Mouse (Mus musculus) kidney, adult 8-10 months (tissue): ENCODE results near the gene Lnpep.
"Not testable (repeated sequence)": the region's sequence is repeated elsewhere in the genome, so short reads cannot be mapped to it uniquely, and the experiment has no call there.

ENCODE experiments used
- DNase-seq, 2 experiments: peaks; one replicate each; pipeline ENCODE4 v3.0.0; 2022

The Lnpep gene

DNA sequence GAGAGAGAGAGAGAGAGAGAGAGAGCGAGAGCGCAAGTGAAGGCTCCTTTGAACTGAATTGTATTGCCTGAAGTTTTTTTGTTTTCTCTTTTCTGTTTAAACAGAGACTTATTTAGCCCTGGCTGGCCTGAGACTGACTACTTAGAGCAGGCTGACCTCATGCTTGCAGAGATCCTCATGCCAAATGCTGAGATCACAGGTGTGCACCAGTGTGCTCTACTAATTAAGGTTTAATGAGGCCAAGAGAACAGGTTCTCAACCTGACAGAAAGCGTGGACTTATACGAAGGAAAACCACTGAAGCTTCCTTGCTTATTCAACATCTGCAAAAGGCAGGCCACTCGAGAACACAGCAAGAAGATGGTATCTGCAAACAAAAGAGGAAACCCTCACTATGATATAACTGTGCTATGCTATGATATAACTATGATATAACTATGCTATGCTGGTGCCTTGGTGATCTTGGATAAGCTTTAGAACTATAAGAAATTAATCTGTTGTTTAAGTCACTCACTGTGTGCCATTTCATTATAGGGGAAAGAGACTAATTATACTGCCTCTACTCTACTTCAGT is 16.3 kb downstream of the Lnpep start:
- DNase-seq = no peak

DNA sequence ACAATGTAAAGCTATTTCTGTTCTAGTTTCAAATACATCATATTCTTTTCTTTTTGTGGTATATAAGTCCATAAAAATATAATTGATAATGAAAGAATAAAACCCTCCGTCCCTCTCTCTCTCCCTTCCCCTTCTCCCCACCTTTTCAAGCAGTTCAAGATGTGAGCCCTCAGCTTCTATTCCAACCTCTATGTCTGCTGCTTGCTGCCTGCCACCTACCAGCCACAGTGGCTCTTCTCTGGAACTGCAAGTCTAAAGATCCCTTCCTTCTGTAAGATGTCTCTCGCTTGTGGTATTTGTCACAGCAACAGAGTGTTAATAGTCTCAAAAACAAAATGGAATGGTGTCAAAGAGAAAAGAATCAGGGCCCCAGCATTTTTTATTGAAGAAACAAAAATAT is 20.3 kb downstream of the Lnpep start:
- DNase-seq = no peak

DNA sequence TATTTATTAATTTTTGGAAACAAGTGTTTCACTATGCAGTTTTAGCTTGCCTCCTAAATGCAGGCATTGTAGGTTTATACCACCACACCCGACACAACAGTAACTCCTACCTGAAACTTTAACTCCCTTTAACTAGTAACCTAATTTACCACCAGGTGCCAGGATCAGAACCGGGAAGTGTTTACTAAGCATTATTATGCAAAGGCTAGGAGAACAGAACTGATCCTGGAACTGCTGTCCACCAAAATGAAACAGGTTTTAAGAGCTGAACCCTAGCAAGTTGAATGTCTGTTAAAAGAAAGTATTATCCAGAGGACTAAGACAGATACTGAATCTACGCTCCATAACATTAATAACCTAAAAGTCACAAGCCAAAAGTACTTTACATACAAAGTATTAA is 21.2 kb downstream of the Lnpep start:
- DNase-seq = peak in 1 of 2 experiments; percentile 33

DNA sequence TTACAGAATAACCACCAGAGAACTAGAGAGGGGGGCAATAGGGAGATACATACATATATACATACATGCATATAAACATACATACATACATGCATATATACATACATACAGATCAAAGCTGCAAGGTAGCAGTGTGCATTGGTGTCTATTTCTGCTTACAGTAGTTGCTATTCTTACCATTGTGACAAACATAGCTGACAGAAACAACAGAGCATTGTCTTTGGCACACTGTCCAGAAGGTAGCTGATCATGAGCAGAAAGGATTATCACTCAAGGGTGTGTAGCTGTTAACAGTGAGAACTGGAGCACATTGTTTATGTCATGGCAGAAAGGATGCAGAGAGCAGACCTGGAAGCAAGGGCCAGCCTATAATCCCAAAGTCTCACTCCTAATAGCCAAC is 22.1 kb downstream of the Lnpep start:
- DNase-seq = no peak

DNA sequence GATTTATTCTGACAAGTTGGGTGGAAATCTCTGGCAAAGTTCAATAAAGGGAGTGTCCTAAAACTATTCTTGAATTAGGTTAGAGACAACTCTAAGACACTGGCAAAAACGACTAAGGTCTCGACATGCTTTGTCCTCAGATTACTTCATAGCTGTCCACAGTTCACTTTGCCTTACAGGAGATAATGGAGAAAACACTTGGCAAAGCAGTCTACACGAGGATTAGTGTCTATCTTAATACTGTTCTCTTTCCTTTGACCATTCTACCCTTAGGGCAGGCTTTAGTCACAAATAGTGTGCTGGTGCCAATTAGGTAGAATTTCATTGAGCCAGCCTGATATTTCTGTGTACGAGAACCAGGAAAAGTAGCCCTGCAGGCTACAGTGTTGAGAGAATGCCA is 22.5 kb downstream of the Lnpep start:
- no peak for DNase-seq

DNA sequence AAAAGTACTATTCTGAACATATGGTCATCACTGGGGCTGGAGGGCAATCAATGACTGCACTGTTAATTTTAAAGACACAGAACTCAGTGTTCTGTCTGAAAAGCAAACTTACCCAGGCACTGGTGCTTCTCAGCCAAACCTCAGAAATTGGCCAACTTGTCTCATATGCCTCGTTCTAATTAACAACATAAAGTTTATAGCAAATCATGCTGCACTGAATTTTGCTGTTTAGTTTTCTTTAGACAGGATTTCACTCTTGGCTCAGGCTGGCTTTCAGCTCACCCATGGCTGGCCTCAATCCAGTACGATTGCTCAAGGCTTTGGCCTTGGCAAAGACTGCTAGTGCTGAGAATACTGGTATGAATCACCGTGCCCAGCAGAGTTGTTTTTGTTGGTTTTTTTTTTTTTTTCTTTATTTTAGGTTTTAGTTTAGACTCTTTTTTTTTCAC is 24.0 kb downstream of the Lnpep start:
- DNase-seq = peak; percentile 75 to 79

DNA sequence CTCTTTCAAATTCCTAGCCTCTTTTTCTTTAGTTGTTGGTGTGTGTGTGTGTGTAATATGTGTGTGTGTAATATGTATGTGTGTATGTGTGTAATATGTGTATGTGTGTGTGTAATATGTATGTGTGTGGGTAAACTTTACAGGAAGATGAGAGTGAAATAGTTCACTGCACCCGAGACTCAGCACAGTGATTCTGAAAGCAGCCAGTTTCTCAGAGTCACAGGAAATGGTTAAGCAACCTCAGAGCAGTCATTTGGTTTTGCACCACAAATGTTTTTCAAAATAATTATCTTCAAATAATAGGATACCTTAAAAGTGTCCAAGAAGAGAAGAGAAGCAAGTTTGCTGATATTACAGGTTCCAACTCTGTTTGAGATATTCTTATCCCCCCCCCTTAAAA is 24.8 kb downstream of the Lnpep start:
- no peak for DNase-seq

DNA sequence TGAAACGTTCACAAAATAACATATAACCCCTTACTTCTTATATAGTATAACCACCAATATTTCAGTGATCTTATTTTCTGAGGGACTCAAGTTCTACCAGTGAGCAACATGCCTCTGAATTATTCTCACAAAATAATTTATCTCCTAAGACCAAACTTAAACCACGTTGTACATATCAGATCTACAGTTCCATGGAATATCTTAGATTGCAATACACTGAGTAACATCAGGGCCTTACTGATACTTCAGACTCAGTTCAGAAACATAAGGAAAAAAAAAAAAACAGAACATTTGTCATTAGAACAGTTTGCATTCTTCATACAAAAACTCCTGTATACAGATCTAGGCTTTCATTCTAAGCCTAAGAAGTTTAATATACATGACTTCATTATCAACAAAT is 26.5 kb downstream of the Lnpep start:
- no peak for DNase-seq

DNA sequence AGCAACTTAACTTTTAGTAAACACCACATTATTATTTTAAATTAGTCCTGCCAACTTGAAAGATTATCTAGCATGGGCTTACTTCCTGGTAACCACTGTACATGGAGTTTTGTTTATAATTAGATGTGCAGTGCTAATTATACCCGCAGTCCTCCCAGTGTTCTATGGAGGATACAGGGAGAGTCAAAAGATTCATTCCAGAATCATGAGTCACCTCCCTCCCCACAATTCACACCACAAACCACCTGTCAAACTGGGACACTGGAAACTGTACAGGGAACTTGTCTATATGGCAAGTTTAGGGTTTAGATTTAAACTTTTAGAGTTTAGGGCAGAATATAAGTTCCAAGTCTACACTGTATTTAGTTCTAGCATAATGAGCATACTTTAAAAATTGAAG is 31.9 kb downstream of the Lnpep start:
- no peak for DNase-seq

DNA sequence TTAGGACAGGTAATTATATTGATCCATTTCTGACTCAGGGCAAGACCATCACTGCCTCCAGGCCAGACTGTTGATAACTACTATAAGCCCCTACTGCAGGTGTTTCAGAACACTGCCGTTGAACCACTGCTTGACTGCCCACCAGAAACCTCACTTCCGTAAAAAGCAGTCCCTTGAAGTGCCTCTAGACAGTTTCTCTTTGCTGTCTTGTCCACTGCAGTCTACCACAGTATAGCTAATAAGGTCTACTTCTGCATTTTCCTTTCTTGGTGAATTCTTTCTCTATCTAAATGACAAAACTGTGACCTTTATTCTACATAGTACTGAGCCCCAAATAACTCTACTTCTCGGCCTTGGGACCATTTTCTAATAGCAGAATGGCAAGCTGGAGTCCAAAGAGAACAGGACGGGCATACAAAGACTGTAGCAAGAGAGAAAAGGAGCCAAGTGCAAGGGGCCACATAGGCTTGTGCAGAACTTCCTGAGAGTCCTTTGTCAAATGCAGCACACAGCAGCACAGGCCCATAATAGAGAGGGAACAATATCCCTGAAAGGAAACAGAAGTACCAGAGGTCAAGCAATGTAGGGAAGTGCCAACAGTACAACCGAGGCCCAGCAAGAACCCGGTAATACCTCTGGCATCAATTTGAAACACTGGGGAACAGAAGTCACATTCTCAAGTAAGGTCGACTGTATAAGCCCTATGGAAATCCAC is 37.4 kb downstream of the Lnpep start:
- DNase-seq = no peak

DNA sequence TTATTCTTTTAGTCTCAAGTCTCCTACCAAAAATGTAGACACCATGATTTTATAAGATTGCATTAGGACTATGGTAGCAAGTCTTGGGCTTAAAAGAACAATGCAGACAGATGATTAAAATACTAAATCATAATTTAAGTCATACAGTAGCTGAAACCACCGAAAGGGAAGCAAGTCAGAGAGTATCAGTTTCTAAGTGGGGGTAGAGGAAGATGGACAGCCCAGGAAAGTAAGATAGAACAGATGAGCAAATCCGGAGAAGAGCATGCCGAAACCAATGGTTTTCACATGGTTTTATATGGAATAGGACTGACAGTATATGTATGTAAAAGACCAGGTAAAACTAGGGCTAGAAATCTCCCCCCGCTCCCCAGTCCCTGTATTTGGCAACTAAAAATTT is 39.7 kb downstream of the Lnpep start:
- DNase-seq = no peak

DNA sequence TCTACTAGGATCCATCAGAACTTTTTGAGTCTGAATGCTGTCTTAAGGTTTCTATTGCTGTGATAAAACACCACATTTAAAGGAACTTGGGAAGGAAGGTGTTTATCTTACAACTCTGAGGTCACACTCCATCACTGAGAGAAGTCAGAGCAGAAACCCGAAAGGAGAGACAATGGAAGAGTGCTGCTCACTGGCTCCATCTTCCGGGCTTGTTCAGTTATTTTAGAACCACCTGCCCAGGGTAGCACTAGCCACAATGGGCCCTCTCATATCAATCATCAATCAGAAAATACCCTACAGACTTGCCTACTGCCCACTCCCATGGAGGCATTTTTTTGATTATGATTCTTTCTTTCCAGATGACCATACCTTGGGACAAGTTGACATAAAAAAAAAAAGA is 41.0 kb downstream of the Lnpep start:
- DNase-seq = no peak

DNA sequence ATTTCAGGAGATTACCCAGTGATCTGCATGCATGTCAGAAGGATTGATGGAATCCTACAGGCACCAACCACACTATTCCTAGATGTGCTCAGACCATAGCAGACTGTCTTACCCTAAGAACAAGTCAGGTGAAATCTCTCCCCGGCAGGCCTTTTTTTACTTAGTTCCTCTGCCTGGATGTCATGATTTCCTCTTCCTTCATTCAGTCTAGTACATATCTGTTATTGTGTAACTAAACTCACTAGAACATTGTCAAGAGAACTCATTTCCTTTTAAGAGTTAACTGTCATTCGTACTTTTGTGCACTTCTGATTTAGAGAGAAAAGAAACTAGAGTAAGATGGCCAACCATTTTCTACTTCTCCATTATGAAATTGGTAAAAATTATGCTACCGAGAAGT is 43.6 kb downstream of the Lnpep start:
- DNase-seq = no peak

DNA sequence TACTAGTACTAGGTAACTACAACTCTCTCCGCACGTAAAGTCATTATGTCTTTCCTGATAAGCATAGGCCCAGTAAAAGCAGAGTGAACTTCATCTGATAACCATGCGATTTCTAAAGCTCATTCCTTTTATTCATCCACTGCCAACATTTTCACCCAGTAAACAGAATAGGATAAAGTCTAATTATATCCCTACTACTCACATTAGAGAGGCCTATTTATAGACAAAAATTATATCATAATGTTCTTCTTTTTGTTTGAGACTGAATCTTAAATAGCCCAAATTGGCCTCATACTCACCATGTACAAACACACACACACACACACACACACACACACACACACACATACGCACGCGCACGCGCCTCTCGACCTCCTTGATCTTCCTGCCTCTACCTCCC is 48.5 kb downstream of the Lnpep start:
- DNase-seq = no peak

DNA sequence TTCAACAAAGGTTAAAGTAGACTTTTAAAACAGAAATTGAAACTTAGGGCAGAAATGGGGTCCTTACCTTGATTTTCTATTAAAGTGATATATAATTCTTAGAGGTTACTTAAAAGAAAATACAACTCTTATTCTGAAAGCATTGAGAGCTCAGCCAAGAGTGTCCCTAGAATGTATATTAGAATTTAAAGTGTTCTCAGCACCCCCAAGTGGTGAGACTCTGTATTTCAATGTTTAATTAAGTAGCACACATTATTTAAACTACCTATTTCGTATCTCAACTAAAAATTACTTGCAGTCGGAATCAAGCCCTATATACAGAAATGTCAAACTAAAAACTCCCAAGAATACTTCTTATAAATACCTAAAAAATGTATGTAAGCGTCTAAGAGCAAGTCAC is 57.8 kb downstream of the Lnpep start:
- peak in 1 of 2 experiments; percentile 12 for DNase-seq

DNA sequence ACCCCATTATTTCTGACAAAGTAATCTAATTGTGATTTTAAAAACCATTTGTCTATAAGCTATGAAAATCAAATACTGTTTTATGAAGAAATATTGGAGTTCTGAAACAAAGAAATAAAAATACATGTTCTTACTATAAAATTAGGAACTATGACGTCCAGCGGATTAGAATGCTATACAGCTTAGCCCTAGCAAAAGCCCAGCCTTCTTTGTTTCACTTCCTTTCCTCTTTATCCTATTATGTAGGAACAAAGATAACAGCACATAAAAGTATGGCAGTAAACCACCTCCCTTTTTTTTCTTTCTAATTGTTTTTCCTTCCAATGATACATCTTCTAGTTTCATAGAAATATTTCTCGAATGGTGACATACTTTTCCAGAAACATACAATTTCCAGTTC is 75.9 kb downstream of the Lnpep start:
- DNase-seq = no peak

DNA sequence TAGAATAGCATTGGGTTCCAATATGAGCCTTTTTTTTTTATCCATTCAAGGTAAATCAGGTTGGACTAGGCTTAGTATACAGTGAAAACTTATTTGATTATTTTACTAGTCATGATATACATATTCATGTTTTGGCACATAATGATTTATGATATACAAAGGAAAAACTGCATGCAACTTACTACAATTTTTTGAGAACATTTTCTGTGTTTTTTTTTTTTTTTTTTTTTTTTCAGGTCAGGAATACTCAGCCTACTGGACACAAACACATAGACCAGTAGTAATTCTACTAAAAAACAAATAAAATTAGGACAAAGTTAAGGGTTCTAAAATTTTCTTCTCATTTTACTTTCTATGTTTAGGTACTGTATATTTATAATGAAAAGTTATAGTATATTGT is 93.5 kb downstream of the Lnpep start:
- no peak for DNase-seq

DNA sequence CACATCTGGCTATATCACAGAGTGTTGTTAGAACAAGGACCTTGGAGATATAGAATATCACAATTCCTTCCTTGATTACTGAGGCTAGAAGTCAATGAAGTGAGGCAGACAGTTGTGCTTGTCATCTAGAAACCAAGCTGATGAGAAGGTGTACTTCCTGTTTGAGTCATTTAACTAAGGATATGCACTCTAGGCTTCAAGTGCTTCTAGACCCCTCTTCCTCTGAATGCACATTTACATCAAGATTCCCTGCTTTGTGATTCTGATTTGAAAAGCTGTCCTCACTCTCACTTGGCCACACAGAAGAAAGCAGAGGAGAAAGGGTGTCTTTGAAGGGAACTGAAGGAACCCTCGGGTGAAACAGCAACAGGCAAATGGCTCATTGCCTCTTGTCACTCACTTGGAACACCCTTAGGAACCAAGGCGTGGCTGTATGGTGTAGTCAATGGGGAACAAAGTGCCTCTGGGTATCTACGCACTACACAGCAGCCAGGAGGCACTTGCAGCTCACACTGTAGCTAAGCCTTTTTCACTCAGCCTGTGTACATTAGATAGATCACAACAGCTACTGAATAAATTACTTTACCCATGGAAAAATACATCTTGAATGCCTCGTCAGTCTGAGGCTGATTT is 108.3 kb downstream of the Lnpep start:
- DNase-seq = no peak

DNA sequence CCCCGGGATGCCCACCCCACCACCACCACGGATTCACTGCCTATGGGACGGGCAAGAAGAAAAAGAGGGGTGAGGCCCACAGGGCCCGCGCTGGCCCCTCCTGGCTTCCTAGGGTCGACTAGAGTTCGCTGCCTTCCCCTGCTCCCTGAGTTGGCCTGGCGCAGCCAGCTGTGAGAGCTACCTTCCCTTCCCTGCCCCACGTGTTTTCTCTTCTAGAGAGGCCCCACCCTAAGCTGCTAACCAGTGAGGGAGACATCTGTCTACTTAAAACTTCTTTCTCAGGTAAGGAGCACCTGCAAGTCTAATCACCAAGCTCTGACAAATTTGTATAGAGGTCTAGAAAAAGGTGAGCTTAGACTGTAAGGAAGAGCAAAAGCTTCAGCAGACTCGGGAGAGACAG is 118.2 kb downstream of the Lnpep start:
- no peak for DNase-seq

DNA sequence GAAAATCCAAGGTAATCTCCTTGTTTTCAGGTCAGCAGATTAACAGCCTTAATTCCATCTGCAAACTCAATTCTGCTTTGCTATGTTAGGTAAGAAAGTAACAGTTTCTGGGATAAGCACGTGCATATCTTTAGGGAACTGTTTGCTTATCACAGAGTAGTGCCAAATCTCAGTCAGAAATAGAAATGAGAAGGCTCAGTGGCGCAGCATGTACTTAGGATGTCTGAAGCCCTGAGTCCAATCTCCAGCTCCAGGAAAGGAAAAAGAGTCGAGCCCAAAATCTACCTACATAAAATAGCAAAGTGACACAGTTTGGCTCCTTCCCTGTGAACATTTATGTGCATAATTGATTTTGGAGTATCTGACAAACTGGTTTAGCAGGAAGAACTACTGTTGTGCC is 125.6 kb downstream of the Lnpep start:
- DNase-seq = no peak

DNA sequence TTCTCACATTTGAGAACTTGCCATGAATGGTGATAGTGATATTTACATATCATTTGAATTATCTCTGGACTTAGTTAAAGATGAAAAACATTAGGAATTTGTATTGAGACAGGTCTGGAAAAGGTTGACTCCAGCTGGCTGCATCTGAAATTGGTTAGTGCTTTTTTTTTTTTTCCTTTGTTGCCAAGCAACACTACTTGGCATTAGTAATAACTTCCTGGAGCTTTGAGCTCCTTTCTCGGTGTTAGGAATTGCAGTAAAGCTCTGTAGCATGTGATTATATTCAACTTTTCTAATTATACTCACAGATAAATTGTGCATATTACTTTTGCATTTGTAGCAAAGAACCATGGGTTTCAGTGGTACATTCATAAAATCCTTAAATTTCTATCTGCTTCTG is 126.0 kb downstream of the Lnpep start:
- peak in 1 of 2 experiments; percentile 18 for DNase-seq

DNA sequence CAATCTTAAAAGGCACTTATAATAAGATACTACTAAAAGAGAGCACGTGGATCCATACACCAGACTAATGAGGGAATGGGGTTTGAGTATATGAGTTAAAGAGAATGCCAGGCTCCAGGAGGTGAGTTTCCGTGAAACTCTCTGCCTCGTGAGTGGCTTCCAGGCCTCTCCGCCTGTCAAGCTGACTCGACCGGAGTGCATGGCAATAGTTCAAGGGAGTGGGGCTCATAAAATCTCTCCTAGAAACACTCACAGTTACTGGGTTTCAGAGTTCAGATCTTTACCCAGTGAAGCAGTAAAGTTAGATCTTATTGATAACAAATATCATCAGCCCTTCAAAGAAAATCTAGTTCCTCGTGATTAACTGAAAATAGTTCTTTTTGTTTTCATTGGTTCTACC is 128.1 kb downstream of the Lnpep start:
- no peak for DNase-seq

DNA sequence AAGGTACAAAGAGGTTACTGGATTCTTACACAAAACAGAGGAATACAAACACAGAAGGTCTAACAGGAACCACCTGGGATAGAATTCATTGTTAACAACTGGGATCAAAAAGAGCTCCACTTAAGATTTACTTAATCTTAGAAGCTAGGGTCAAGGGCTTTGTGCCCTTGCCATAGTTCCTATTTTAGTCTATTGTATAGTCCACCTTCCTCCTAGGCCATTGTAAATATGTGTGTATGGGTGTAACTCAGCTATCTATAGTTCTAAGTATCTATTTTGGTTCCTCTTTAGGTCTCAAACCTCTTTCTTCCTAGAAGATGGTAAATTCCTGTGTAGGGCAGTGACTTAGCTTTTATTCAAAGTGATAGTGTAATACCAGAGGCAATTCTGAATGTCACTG is 128.6 kb downstream of the Lnpep start:
- DNase-seq = not testable (repeated sequence)

DNA sequence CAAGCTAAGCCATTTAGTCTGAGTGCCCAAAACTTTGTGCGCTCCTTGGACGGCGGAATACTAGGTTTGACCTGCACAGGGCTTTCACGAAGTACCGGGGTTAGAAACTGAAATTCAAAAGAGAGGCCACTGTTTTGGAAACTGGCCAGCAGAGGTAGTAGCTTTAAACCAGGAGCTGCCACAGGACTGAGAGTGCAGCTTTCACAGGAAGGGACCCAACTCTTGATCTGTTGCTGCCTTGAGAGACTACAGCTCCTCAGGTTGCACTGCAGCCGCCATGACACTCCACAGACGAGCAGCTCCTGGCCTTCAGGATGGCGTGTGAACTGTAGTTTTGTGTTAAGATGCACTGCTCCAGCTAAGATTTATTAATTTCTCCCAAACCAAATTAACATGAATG is 132.7 kb downstream of the Lnpep start:
- DNase-seq = no peak

DNA sequence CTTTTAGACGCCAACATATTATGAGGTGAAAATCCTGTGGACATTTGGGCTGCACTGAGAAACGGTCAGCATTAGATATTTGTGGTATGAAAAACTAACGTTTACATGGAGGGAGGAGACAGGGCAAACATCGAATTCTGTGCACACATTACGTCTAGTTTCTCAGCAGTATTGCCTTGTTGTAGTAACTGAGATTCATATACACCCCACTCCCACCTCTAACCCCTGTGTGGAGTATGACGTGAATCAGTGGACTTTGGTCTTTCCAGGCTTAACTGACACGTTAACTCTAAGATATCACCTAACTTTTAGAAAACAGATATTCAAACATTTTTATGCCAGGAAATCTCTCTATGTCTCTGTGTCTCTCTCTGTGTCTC is 133.2 kb downstream of the Lnpep start:
- no peak for DNase-seq
